Mouse (Mus musculus) spleen, postnatal 4 days (tissue): ENCODE data around the gene Mta3.

Experiments
- DNase-seq, 2 experiments: peaks; one replicate each; pipeline ENCODE4 v3.0.0; 2022; ENCODE audit warnings: low spot score in 2 of 2

Mta3 gene

GRCm38 (mm10) chr17:83706116-83706593, at the start of gene Mta3:
Gene Mta3, plus strand, starts transcription at chr17:83706163.
- peak; percentile 76 to 91 for DNase-seq

- DNase-seq = no peak
These were observed 48.6 kb upstream of the Mta3 start for GRCm38 (mm10) chr17:83657375-83657774.

GRCm38 (mm10) chr17:83658943-83659342, 47.0 kb upstream of the Mta3 start:
- no peak for DNase-seq

GRCm38 (mm10) chr17:83664761-83665160, 41.2 kb upstream of the Mta3 start:
- DNase-seq = no peak

GRCm38 (mm10) chr17:83666597-83667287, 39.2 kb upstream of the Mta3 start:
- peak in 1 of 2 experiments; percentile 31 for DNase-seq

GRCm38 (mm10) chr17:83667934-83668690, 37.9 kb upstream of the Mta3 start:
- DNase-seq = no peak

GRCm38 (mm10) chr17:83672685-83673084, 33.3 kb upstream of the Mta3 start:
- no peak for DNase-seq

GRCm38 (mm10) chr17:83677370-83677769, 28.6 kb upstream of the Mta3 start:
- DNase-seq = no peak

- no peak for DNase-seq
These were observed 24.0 kb upstream of the Mta3 start for GRCm38 (mm10) chr17:83681977-83682376.

GRCm38 (mm10) chr17:83684475-83684874, 21.5 kb upstream of the Mta3 start:
- no peak for DNase-seq

GRCm38 (mm10) chr17:83690418-83690817, 15.5 kb upstream of the Mta3 start:
- no peak for DNase-seq

- DNase-seq = no peak
These were observed 14.6 kb upstream of the Mta3 start for GRCm38 (mm10) chr17:83691379-83691778.

- no peak for DNase-seq
These were observed 12.0 kb upstream of the Mta3 start for GRCm38 (mm10) chr17:83693941-83694340.

- DNase-seq = peak; percentile 48 to 75
These were observed 10.2 kb upstream of the Mta3 start for GRCm38 (mm10) chr17:83695785-83696184.

GRCm38 (mm10) chr17:83699062-83699724, 6.8 kb upstream of the Mta3 start:
- no peak for DNase-seq

GRCm38 (mm10) chr17:83700125-83700524, 5.8 kb upstream of the Mta3 start:
- DNase-seq = no peak

GRCm38 (mm10) chr17:83704469-83704868, 1.5 kb upstream of the Mta3 start:
- DNase-seq = no peak

- peak; percentile 65 to 83 for DNase-seq
These were observed 429 bp upstream of the Mta3 start for GRCm38 (mm10) chr17:83705352-83706115.

- peak; percentile 40 to 83 for DNase-seq
These were observed 697 bp downstream of the Mta3 start for GRCm38 (mm10) chr17:83706594-83707126.

GRCm38 (mm10) chr17:83707372-83707771, 1.4 kb downstream of the Mta3 start:
- no peak for DNase-seq

GRCm38 (mm10) chr17:83707846-83708245, 1.9 kb downstream of the Mta3 start:
- no peak for DNase-seq
